Mouse (Mus musculus): ENCODE data around the gene Gucy2f. TPM values are rescaled to one million over a fixed set of nuclear protein-coding genes. Genes with fewer than 3 reads are reported as not detected.

Gucy2f gene
- not detected for total RNA-seq (2021)
- long read RNA-seq, experiment 1, result 0 reads
- long read RNA-seq, experiment 2, result 0 reads

DNA sequence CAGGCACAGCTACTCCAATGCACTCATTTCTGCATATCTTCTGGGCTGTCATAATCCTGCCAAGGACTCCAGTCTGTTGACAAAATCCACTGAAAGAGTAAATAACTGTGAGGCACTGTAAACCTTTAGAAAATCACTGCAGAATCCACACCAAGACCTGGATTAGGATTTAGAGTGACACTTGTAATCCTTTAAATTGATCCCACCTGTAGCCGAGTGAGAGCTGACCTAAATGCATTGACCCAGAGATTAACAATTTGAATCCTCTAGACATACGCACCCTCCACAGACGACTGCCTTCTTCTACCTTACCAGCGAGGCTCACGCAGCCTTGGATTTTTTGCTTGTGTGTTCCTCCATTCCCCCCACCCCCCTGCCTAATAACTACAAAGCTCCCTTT is at the start of gene Gucy2f:
Gene Gucy2f, minus strand, starts transcription at position 101 of the 400 bp plus-strand sequence.
- DNase-seq (ENCODE audit: low spot score), result no peak

DNA sequence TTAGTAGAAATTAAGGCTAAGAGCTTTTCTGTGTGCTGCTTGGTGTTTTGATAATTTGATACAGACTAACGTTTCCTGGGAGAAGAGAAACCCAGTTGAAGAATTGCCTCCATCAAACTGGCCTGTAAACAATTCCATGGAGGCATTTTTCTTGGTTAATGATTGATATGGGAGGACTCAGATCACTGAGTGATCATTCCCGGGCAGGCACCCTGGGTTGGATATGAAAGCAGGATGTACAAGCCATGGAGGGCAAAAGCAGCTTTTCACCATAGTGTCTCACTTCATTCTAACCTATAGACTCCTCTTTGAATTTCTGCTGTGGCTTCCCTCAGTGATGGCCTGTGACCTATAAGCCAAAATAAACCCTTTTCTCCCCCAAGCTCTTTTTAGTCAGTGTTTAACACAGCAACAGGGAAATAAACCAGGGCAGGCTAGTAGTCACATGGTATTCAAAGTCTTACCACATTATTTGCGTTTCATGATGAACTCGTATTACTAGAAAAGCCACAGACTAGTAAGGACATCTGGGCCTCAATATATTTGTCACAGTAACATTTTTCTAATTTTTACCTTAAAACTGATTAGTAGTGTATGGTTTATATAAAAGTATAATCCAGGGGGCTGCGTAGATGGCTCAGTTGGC is 49.1 kb upstream of the Gucy2f start:
- DNase-seq (ENCODE audit: low spot score), result no peak

DNA sequence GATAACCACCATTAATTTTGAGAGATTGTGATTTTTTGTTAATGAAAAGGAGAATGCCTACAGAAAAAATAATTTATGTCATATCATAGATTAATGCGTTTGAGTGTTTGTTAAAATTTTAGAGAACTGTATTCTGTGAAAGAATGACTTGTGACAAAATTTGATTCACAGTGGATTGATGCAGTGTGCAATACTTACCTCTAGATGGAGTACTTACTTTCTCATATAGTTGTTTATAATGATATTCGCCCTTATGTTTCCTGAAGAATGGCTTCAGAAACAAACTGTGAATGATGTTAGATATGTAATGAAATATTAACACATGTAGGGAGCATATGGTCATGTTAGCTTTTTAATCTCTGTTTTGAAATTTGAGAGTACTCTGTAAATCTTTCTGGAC is 40.4 kb upstream of the Gucy2f start:
- no peak for DNase-seq (ENCODE audit: low spot score)

DNA sequence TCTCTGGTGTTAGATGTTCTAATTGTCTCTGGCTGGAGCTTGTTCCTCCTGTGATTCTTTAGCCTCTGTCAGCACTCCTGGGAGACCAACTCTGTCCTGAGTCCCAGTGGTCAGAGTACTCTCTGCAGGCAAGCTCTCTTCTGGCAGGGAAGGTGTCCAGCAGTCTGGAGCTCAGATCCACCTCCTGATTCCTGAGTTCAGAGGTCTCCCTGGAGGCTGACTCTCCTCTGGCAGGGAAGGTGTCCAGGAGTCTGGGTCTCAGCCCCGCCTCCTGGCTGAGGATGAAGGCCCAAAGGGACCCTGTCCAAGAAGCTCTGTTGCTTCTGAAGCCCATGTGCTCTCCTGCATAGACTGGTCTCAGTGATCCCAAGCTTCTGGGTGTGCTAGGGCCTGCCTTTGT is 39.4 kb upstream of the Gucy2f start:
- peak; percentile 1 for DNase-seq (ENCODE audit: low spot score)

DNA sequence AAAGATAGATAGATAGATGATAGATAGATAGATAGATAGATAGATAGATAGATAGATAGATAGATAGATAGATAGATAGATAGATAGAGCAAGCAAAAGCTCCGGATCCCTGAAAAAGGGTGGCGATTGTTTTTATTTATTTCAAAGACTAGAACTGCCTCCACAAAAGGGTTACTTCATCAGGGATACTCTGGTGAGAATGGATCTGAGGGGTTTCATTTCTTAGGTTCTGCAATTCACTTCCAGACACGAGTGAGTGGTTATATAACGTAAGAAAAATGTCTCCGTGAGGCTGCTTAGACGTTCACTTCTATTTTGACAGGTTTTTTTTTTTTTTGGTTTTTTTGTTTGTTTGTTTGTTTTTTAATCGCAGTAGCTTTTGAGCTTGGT is 32.0 kb upstream of the Gucy2f start:
- DNase-seq (ENCODE audit: low spot score), result no peak

DNA sequence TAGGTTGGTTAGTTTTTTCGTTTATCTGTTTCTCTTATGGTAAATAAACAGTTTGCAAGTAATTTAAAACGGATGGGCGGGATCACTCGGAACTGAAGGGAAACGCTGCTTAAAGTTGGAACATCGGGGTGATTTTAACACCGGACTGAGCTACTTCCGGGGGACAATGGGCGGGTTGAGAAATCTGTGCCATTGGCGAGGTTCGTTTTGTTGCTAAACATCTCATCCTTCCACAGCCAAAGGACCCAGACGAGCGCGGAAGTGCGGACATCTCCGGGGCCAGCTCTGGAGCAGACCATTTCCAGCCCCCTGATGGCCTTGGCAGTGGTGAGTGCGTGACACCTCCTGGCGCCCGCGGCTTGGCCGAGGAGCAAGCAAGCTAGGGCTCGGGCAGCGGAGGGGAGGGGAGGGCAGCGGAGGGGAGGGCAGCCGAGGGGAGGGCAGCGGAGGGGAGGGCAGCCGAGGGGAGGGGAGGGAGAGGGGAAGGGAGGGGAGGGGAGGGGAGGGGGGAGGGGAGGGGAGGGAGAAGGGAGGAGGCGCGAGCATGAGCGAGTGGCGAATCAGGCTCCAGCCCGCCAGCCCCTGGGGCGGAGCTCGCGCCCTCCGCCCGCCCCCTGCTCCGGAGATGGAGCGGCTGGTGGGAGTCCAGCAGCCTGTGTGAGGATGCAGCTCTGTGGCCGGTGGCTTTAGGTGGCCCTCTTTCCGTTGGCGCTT is 31.5 kb upstream of the Gucy2f start:
- DNase-seq (ENCODE audit: low spot score), result peak; percentile 62

DNA sequence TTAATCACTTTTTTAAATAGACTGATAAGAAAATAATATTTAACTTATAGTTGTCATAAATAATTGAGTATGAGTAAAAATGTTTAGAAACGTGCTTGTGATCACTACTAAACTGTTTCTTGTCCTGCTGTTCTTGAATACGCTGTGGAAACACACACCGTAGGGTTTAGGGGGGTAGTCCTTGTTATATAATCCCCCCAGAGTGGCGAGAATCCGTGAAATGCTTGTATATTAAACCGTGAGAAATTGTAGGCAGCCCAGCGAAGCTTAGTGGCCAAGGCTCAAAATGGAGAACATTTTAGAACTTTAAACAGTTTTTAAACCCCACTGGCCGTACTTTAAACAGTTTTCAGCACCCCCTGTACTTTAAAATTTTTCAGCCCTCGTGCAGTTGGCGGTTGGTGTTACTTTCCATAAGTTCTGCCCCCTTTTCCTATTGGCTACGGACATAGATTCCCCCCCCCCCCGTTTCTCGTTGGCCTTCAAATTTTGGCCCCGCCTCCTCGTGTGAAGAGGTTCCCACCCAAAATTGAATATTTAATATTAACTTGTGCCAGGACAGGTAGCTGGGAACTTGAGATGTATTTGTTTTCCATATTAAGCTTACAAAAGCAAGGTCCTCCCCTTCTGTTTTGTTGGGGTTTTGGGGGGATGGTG is 30.8 kb upstream of the Gucy2f start:
- no peak for DNase-seq (ENCODE audit: low spot score)

DNA sequence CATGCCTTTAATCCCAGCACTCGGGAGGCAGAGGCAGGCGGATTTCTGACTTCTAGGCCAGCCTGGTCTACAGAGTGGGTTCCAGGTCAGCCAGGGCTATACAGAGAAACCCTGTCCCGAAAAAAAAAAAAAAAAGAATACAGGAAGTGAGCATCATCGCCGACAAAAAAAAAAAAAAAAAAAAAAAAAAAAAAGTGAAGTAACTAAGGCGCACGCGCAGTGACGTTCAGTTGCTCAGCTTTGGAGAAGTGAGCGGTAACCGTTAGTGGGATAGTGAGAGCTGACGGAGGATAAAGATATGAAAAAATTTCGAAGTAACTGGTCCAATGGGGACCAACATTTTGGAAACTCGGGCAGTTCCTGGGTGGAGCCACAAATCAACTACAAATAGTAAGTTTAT is 29.8 kb upstream of the Gucy2f start, which contains the start of gene Nxt2:
Gene Nxt2, plus strand, starts transcription at position 229 of the 400 bp plus-strand sequence.
- no peak for DNase-seq (ENCODE audit: low spot score)

DNA sequence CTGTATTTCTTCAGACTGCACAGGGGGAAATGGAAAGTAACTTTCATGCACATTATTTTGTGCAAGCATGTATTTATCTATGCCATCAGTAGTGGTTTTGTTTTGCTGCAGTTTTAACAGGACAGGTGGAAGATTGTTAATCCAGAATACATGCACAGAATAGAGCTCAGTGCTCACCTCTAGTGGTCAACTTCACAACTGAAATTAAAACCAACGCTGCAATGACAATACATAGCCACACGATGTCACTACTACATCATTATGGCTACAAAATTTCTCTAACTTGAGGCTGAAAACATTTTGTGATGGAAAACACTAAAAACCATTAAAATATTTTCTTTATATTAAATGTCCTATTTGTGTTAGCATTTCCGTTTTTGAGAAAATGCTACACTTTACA is 3.6 kb upstream of the Gucy2f start:
- peak; percentile 28 for DNase-seq (ENCODE audit: low spot score)

DNA sequence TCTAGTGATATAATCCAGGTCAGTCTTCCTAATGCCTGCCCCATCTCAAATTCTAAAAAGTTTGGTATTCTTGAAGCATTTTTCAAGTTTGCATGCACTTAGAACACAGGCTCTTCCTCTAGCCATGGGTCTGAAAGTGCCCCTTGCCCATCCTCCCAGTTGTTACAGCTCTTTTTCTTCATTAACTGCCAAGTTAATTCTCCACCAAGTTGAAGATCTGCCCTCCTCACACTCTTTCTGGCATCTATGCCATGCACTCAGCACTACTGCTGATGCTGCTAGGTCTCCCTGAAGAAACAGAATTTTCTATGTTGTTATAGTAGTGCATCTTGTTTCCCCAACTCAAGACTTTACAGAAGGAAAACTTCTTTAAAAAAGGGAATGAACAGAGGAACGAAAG is 1.2 kb downstream of the Gucy2f start:
- no peak for DNase-seq (ENCODE audit: low spot score)

DNA sequence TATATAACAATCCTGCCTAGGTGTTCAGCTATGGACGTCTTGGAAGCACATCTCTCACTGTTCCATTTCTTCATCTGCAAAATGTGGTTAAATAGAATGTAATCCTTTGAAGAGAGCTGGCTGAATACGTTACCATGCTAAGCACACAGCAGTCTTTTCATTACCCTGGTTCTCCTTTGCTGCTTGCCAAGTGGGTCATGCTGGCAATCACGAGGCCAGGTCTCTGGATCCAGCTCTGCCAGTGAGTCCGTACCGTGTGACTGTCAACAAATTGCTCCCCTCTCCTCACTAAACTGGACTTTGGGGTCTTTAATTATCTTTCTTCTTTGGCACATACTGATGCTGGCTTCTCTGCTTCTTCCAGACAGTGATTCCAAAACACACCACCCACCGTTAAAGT is 2.3 kb downstream of the Gucy2f start:
- no peak for DNase-seq (ENCODE audit: low spot score)

DNA sequence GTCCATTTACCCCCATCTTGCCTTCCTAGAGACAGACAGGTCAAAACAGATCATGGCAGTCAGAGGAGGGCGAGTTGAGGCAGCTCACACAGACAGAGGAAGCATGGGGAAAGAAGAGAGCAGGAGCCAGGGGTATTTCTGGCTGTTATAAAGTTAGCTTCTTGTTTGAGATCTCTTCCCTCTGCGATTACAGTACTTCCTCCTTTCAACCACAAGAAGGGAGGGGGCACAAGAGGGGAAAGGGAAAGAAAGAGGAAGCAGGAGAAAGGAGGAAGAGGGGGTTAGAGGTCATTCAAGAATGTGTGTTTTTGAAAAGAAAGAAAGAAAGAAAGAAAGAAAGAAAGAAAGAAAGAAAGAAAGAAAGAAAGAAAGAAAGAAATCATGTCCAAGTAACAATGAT is 6.4 kb downstream of the Gucy2f start:
- DNase-seq (ENCODE audit: low spot score), result no peak

DNA sequence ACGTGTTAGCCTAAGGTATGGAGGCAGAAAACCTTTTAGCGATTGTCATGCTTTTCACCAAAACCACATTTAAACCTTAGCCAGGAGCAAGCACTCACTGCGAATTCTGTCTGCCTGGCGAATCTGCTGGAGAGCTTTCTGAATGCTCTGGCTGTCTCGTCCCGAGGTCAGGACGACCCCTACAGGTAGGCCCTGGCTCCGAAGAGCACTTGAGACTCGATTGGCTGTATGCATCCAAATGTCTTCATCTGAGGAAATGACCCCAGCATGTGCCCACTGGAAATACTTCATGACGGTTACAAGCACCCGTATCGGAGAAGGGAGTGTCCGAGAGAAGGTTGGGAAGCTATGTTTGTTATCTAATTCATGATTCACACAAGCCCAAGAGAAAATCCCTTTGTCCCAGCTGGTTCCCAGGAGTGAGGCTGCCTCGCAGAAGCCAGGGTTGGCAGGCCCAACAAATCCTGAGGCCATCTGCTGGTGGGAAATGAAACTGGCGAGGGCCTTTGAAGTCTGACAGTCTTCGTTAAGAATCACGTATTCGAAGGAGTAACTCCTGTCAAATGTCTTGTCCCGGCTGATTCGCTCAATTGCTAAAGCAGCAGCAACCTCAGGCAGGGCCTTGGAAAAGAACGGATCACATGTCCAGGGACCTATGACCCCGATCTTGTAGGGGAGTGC is 7.6 kb downstream of the Gucy2f start:
- DNase-seq (ENCODE audit: low spot score), result peak; percentile 7

DNA sequence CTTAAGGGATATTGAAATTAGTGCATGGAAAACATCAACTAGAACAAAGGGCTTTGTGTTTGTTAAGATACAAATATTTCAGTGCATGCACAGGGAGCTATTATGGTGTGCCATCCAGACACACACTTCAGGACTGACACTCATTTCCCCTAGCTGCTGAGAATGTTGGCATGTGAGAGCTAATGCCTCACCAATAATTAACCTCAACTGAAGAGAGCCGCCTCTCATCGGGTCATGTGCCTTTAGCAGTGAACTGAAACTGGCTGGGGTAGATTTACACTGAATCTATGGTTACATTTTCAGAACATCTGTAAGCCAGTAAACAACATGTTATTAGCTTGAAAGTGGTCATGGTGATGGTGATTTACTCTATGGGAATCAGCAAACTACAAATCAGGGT is 14.7 kb downstream of the Gucy2f start:
- no peak for DNase-seq (ENCODE audit: low spot score)

DNA sequence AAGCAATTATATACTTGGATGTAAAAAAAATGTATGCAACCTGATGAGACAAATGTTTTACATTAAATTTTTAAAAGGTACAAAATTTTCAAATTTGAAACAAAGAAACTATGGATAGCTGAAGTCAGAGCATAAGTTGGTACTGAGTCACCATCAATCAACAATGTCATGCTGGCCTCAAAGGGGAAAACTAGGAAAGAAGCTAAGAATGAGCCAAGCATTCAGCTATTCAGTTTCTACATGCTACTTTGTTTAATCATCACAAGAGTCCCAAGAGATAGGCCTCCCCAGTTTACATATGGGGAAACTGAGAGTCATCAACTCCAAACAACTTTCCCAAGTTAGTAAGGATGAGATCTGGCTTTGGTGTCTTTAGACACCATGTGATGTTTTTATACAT is 19.8 kb downstream of the Gucy2f start:
- DNase-seq (ENCODE audit: low spot score), result no peak

DNA sequence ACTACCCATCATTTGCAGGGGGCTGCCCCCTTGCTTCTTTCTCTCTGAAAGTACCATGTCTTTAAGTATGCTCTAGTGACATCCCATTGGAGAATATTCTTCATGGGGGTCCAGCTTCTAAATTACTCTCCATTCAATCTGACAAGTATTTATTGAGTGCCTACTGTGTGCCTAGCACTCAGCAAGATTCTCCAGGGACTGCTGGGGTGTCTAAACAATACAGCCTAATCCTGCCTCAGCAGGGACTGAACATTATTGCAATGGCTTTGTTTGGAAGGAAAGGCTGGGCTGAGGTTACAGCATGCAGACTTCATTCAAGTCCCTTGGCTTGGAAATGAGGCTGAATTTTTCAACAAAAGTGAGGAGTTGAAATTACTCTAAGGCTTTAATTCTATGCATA is 81.0 kb downstream of the Gucy2f start:
- DNase-seq (ENCODE audit: low spot score), result no peak

DNA sequence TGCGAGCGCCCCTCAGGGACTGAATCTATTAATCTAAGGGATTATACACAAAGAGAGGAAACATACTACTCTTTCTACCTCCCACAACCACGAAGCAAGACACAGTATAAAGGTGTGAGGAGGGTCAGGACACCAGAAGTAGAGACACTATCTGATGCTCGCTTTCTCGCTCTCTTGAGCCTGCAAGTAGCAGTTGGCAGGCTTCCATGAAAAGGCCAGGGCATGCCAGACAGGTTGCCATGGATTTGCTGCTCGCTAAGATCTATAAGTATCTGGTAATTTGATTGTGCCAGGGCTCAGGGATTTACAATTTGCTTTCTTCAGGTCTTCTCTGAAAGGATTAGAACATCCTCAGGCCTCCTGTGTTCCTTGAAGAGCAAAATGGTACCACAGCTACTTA is 85.5 kb downstream of the Gucy2f start:
- DNase-seq (ENCODE audit: low spot score), result no peak

DNA sequence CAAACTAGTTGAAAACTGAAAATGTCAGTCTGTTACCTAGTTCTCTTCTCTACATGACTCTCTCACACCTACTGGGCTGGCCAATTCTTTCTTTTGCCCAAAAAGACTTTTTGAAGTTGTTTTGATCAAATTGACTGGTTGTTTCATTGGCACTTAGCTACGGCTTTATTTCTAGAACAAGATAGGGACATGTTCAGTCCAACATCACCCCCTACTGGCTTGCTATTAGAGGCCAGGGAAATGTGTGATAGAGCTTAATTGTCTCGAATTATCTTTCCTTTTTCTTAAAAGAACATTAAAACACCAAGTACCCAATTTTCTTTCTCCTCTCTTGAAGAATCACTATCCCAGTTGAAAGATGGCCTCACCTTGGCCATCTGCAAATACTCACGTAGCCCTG is 99.8 kb downstream of the Gucy2f start:
- DNase-seq (ENCODE audit: low spot score), result peak; percentile 5

DNA sequence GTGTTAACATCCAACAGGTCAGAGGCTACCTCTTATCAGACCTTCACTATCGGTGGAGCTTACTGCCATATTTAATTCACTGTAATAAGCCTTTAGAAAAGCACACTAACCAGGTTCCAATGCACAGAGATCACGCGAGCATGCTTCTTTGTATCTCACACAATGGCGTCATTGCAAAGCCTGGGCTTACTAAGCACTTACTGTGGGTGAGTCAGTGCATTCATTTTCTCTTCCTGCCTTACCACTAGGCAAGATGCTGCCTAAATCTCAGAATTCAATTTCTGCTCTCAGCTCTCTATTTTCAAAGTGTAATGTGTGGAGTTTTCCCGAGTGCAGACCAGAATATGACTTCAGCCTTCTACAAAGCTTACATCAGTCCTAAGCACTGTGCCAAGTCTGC is 101.2 kb downstream of the Gucy2f start:
- no peak for DNase-seq (ENCODE audit: low spot score)

DNA sequence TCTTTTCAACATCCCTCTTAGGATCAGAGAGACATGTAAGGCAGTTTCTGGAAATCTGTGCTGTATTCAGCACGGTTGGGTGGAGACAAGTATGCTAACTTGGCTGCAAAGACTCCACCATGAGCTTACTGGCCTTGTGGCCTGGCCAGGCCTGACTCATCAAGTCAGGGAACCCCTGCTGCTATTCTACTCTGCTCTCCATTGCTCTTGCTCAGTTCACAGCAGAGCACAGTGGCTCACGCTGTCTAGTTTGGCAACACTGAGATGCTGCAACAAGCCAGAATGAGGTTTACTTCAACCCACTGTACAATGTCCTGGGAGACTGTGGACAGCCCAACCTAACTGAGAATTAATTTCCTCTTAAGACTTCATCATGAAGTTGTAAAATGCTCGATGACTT is 134.1 kb downstream of the Gucy2f start:
- DNase-seq (ENCODE audit: low spot score), result no peak
